Mouse (Mus musculus) bone marrow macrophage, adult 2 months (primary cell): ENCODE measurements around the gene Maml2. TPM values are rescaled to one million over a fixed set of nuclear protein-coding genes. Genes with fewer than 3 reads are reported as not detected.

Source experiments
- H3K27ac ChIP-seq: 2 replicates; pipeline ENCODE4 v1.5.1; 2012; ENCODE audit warnings: low read depth, low read length; ENCODE audit not compliant: insufficient read depth
- H3K4me1 ChIP-seq: 2 replicates; pipeline ENCODE4 v1.6.1; 2012; ENCODE audit warnings: low read length; ENCODE audit not compliant: control insufficient read depth, insufficient read depth
- H3K4me3 ChIP-seq: 2 replicates; pipeline ENCODE4 v1.5.1; 2012; ENCODE audit warnings: mild to moderate bottlenecking, low read length, moderate library complexity; ENCODE audit not compliant: insufficient read depth
- CTCF ChIP-seq: IDR thresholded peaks from 2 replicates; pipeline ENCODE4 v1.5.1; 2012; ENCODE audit warnings: low read depth, mild to moderate bottlenecking, low read length, moderate library complexity
- POLR2A ChIP-seq: IDR thresholded peaks from 2 replicates; pipeline ENCODE4 v1.6.1; 2012; ENCODE audit warnings: mild to moderate bottlenecking, low read depth, low read length, borderline replicate concordance
- polyA plus RNA-seq: library from polyadenylated mRNA; stranded (reverse); fragments of >200 nt; gene quantifications from 2 replicates; pipeline ENCODE4 v1.2.4, GENCODE M21; 2012; ENCODE audit not compliant: missing spikeins, insufficient read depth, insufficient read length

The Maml2 gene
- polyA plus RNA-seq, 1 experiment = 9.3 TPM

DNA sequence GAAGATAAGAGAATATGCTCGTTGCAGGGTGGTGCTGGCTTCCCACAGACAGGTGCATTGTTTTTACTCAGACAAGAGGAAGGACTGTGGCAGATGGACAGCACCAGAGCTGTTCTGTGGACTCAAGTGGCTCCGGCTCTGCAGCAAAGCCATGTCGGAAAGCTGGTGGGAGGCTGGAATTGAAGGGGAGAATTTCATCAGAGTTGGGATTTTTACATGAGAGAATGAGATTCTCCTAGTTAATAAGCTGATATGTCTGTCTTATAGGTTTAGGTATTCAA lies 301.5 kb downstream of the Maml2 start:
- TF ChIP-seq POLR2A (no peak), CTCF (no peak)
- 0 out of 2 replicates have a peak, but pooled peaks cover 4% of the 10 kb centered on the region for H3K4me1 ChIP-seq
- no peak overlapping the region for H3K27ac ChIP-seq
- H3K4me3 ChIP-seq = no peak overlapping the region

DNA sequence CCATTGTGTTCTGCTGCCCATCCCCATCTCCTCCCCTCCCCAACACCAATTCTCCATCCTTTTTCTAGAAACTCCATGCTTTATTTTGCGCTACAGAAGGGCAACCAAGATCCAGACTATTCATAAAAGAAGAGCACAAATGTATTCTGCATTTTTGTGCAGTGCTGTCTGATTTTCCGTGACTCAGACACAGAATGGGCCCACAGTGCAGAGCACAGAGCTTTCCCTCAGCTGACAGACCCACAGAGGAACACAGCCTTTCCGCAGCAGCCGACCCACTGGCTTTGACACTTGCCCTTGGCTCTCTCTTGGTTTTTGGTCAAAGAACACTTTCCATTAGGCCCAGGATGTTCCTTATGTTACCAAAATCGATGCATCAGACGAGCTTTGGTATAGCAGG lies 302.0 kb downstream of the Maml2 start:
- no peak overlapping the region for H3K27ac ChIP-seq
- no peak overlapping the region for H3K4me3 ChIP-seq
- TF ChIP-seq POLR2A = no peak
- no peak for TF ChIP-seq CTCF
- 0 out of 2 replicates have a peak, but pooled peaks cover 4% of the 10 kb centered on the region for H3K4me1 ChIP-seq

DNA sequence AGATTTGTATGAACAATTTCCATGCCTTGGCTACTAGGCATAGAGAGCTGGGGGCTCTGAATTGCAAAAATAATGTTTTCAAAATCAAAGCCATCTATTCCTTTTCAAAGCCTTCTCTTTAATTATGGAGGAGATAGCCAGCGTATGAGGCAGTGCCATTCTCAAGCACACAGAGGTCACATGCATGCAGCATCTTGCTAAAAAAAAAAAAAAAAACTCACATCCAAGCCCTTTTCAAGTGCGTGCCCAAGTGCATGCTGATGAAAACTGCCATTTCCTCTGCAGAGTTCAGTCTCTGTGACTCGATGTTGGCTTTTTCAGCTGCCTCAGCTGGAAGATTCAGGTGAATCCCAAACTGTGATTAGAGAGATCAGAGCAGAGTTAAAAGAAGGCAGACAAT lies 304.0 kb downstream of the Maml2 start:
- TF ChIP-seq POLR2A (no peak), CTCF (no peak)
- Histone ChIP-seq H3K4me3 (no peak overlapping the region), H3K27ac (no peak overlapping the region), H3K4me1 (0 out of 2 replicates have a peak, but pooled peaks cover 4% of the 10 kb centered on the region)

DNA sequence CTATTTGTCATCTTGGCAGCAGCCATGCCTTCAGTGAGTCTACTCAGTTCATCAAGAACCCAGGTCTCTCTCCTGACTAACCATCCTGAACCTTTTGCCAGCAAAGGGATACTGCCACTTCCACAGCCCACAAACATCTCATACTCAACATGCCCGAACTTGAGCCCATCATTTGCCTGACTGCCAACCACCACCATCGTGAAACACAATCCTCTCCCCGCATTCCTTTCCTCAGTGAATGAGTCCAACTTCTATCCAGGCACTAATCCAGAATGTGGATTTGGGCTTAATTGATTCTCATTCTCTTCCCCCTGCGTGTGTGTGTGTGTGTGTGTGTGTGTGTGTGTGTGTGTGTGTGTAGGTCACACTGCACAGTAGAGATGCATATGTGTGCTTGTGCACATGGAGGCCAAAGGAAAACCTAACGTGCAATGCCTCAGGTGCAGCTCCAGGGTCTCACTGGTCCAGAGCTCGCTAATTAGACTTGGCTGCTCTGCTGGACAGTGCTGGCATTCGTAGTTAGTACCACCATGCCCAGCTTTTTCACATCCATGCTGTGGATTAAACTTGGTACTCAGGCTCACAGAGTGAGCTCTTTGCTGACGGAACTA lies 305.9 kb downstream of the Maml2 start:
- Histone ChIP-seq H3K27ac (no peak overlapping the region), H3K4me1 (peaks cover 10% of the 10 kb centered on the region), H3K4me3 (no peak overlapping the region)
- TF ChIP-seq POLR2A = no peak
- no peak for TF ChIP-seq CTCF

DNA sequence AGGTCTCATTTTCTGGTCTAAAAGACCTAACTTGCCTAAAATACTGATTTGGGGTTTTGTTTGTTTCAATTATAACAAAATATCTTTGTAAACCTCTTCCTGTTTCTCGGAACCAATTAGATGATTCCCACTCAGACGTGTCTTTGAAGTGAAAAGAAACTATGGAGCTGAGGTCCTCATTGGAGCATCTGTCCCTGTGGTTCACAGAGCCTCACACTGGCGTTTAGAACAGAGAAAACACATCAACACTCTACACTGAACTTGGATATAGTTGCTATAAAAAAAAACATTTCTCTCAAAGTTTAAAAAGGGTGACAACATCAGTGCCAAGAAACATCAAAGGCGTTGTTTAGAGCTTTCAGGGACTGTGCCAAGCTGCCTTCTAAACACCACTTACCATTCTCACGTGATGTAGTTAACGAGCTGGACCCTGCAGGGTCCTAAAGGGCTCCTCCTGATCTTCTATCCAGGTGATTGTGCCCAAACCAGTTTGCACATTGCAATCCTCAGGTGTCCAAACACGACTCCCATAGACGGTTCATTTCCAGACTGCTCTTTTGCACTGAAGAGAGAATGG lies 309.9 kb downstream of the Maml2 start:
- no peak overlapping the region for H3K27ac ChIP-seq
- H3K4me1 ChIP-seq = peaks cover 9% of the 10 kb centered on the region
- TF ChIP-seq CTCF = no peak
- TF ChIP-seq POLR2A = no peak
- H3K4me3 ChIP-seq = no peak overlapping the region

DNA sequence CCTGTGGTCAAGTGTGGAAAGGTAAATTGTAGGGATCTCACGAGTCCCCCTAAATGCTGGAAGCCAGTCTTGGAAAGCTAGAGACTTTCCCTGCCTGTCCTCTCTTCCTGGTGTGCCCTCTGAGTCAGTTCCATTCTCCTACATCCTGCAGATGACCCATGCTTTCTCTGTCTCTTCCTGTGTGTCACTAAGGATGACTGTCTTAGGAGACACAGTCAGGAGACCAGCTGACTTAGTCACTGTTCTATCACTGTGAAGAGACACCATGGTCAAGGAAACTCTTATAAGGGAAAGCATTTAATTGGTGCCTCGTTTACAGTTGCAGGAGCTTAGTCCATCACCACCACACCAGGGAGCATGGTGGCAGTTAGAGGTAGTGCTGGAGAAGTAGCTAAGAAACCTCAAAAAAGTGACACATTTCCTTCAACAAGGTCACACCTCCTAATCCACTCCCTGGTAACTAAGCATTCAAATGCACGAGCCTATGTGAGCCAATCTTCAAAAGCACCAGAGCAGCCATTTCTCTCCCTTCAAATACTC lies 310.8 kb downstream of the Maml2 start:
- Histone ChIP-seq H3K27ac (no peak overlapping the region), H3K4me3 (no peak overlapping the region)
- no peak for TF ChIP-seq CTCF
- TF ChIP-seq POLR2A = no peak

DNA sequence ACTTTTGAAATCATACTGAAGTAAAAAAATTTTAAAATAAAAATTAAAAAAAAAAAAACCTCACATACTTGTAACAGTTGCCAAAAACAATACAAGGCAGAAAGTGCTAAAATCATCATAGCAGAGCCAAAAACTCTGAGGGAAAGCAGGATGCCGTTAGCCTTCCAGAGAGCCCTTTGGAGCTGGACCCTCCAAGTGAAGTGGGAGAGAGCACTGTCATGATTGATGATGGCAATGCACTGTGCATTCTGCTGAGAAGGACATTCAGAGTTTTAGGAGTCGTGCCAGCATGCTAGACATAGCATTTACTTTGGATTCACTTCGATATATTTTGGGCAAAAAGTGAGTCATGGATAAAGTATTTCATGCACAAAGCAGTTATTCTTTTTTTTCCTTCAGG lies 313.8 kb downstream of the Maml2 start:
- Histone ChIP-seq H3K27ac (no peak overlapping the region), H3K4me3 (no peak overlapping the region), H3K4me1 (peaks cover 9% of the 10 kb centered on the region)
- no peak for TF ChIP-seq CTCF
- TF ChIP-seq POLR2A = no peak

More for the DNA sequence above, 310.8 kb downstream of the Maml2 start:
- peaks cover 9% of the 10 kb centered on the region for H3K4me1 ChIP-seq

DNA sequence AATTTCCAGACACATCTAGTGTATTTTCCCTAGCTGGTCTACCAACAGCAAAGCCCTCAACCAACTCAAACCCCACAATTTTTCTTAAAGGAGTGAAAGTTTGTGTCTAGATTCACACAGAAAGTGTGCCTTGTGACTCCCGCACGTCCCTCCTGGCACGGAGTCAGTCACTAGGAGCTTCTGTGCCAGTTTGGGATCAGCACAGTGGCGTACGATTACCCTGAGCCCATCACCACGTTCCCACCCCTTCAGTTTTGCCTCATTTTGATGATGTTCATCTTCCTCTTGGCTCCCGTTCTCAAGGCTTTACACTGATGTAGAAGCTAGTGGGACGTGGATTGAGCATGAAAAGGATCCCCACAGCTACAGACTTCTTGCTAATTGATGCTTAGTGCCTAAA lies 314.6 kb downstream of the Maml2 start:
- no peak for TF ChIP-seq POLR2A
- TF ChIP-seq CTCF = no peak

DNA sequence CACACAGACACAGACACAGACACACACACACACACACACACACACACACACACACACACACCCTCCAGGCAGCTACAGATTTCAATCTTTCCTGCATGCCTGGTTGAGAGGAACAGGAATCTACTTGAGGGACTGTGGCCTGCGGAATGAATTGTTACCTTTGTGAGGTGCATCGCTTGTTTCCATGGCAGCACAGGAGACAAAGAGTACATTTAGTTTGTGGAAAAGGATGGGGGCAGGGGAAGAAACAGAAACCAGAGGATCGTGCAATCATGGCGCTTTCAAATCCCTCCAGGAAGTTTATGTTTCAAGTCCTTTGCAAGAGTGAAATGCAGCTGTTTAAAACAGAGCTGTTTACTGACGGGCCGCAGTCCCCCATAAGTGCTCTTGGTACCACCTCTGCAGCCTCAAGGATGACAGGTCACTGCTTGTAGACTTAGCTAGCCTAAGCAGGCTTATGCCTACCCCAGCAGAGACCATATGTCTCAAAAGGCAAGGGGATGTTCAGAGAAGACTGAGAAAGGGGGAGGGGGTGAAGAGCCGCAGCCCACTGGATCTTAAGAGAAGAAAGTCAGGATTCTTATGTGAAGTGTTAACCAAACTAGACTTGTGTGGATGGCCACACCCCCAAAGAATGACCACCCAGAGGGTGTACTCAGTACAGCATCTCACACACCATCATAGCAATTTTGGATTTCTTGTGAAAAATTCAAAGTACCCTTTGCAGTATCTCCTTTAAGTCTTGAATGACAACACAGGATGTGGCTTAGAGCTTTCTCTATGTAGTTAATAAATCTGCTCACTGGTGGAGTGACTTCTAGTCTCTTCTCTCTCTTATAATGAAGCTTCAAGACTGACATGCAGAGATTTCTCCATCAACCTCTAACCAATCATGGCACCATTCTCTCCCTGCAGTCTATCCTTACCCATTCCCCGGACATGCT lies 315.8 kb downstream of the Maml2 start:
- no peak overlapping the region for H3K27ac ChIP-seq
- no peak overlapping the region for H3K4me3 ChIP-seq

More for the DNA sequence above, 314.6 kb downstream of the Maml2 start:
- peaks cover 9% of the 10 kb centered on the region for H3K4me1 ChIP-seq
- H3K4me3 ChIP-seq = no peak overlapping the region
- H3K27ac ChIP-seq = no peak overlapping the region

More for the DNA sequence above, 315.8 kb downstream of the Maml2 start:
- TF ChIP-seq POLR2A = no peak
- TF ChIP-seq CTCF = no peak
- H3K4me1 ChIP-seq = peaks cover 3% of the 10 kb centered on the region
